Mouse (Mus musculus) limb, embryonic 12.5 days (tissue): ENCODE data around the gene Itga4. TPM values are rescaled to one million over a fixed set of nuclear protein-coding genes. Genes with fewer than 3 reads are reported as not detected.

Source experiments
- ATAC-seq: fragments of 200-750 bp; cut with Nextera tagmentation; 2 replicates; pipeline ENCODE4 v1.8.0; 2017; ENCODE audit warnings: low read depth, moderate TSS enrichment; ENCODE audit not compliant: insufficient number of reproducible peaks, insufficient read depth, low FRiP score, low TSS enrichment
- H3K27ac ChIP-seq: fragments of 300-500 bp; sonication (generic); 2 replicates; pipeline ENCODE4 v1.5.1; 2016; ENCODE audit warnings: mild to moderate bottlenecking, moderate library complexity
- H3K27me3 ChIP-seq: fragments of 300-500 bp; sonication (generic); 2 replicates; pipeline ENCODE4 v1.6.1; 2016; ENCODE audit warnings: mild to moderate bottlenecking, moderate library complexity
- H3K36me3 ChIP-seq: fragments of 300-500 bp; sonication (generic); 2 replicates; pipeline ENCODE4 v1.6.1; 2016; ENCODE audit warnings: mild to moderate bottlenecking, moderate library complexity
- H3K4me1 ChIP-seq: fragments of 300-500 bp; sonication (generic); replicated peaks from 2 replicates; pipeline ENCODE4 v1.6.1; 2016
- H3K4me2 ChIP-seq: fragments of 300-500 bp; sonication (generic); 2 replicates; pipeline ENCODE4 v1.6.1; 2016; ENCODE audit warnings: mild to moderate bottlenecking, moderate library complexity
- H3K4me3 ChIP-seq: fragments of 300-500 bp; sonication (generic); replicated peaks from 2 replicates; pipeline ENCODE4 v1.5.1; 2016; ENCODE audit warnings: mild to moderate bottlenecking
- H3K9ac ChIP-seq: fragments of 300-500 bp; sonication (generic); replicated peaks from 2 replicates; pipeline ENCODE4 v1.6.1; 2016; ENCODE audit warnings: mild to moderate bottlenecking, moderate library complexity
- H3K9me3 ChIP-seq: fragments of 300-500 bp; sonication (generic); 2 replicates; pipeline ENCODE4 v1.6.1; 2016; ENCODE audit warnings: mild to moderate bottlenecking, moderate library complexity
- WGBS: fragments of 180-500 bp; shearing (Covaris S2); methylation state at CpG from one replicate; pipeline ENCODE4 v1.1.7; 2016; 5-methylcytosine and 5-hydroxymethylcytosine counted together
- polyA plus RNA-seq: library from polyadenylated mRNA; unstranded; fragments of >200 nt; fragmentation: Nextera tagmentation; extraction: Ambion mirVana; gene quantifications from 2 replicates; pipeline ENCODE4 v1.2.1, GENCODE M21; 2016

Gene Itga4
- polyA plus RNA-seq, 1 experiment from 2014 or later: 8.8 TPM

DNA sequence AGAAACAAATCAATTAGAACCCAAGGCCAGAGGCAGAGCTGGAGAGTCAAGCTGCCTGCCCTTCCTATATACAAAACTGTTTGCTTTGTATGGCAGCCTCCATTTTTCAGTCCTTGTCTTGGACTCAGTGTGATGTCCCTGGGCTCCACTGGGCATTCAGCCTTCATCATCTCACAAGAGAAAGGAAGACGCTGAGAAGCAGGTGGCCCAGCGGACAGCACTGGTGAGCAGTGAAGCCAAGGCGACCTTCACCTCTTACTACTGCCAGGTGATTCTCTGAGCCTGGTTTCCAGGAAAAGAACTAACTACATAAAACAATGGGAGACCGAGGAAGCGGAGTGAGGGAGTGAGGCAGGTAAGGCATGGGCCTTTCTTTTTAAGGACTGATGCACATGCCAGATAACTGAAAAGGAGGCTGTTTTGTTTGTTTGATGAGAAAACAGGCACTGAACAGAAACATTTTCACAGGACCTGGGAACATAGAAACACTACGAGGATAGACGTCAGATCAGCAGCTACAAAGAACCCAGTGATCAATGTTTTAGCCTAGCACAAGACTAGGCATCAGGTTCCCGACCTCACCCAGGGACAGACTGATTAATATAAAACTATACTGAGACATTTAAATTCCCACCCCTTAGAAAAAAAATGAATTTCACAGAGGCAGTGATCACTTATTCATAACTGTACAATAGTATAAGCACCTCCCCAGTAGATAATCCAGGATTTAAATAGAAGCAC is 123.3 kb downstream of the Itga4 start:
- no peaks in the 10 kb centered on the region for H3K36me3 ChIP-seq
- no peaks in the 10 kb centered on the region for H3K27me3 ChIP-seq
- 78% methylated on average over 8 of the region's 8 CpGs for WGBS
- H3K4me2 ChIP-seq: no peak overlapping the region
- H3K4me3 ChIP-seq: no peak overlapping the region
- no peaks in the 10 kb centered on the region for H3K9me3 ChIP-seq
- H3K27ac ChIP-seq: no peak overlapping the region
- ATAC-seq: no peak
- no peak overlapping the region for H3K9ac ChIP-seq
- no peaks in the 10 kb centered on the region for H3K4me1 ChIP-seq

DNA sequence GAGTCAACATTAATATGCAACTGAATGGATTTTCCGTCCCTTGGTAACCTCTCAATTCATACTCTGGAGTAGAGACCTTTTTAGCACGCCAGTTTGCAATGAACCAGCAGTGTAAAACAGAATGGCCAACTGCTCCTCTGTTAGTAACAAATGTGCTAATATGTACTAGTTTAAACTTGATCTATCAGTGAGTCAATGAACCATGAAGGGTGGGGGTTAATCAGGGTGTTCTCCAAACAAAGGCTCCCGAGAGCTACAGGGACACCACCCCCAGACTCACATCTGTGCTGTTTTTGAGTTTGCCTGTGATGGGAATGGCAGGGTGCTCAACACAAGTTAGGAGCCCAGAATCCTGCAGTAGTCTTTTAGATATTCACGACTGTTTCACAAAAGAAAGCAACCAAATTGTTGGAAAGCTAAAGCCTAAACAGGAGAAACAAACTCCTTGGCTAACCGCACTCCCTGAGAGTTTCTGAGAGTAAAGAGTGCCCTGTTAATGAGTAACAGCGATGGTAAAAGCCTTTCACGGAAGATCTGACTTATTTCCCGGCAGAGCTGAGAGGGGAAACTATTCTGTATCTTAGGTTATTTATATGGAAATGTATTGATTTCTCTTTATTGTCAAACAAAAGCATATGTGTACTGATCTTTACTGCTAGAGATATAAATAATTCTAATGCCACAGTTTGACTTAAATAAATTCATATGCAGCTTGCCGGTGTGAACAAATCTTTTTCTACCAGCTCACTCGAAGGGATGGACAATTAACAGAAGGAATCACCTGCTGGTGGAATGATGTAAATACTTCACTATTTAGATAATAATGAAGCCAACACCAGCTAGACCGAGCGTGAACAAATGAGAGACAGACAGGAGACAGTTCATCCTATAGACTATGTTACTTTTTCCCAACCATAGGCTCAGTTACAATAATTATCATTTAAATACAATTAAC is 124.1 kb downstream of the Itga4 start:
- WGBS: 52% methylated on average over 12 of the region's 12 CpGs
- Histone ChIP-seq H3K27ac (no peak overlapping the region), H3K4me1 (no peaks in the 10 kb centered on the region)

More for the DNA sequence above, 124.1 kb downstream of the Itga4 start:
- no peak overlapping the region for H3K4me3 ChIP-seq
- H3K9me3 ChIP-seq: no peaks in the 10 kb centered on the region
- no peaks in the 10 kb centered on the region for H3K27me3 ChIP-seq
- no peak for ATAC-seq
- no peaks in the 10 kb centered on the region for H3K36me3 ChIP-seq
- no peak overlapping the region for H3K9ac ChIP-seq
- H3K4me2 ChIP-seq: no peak overlapping the region

Other genes starting within 250 kb of the Itga4 start
- 0.34 TPM in 1 of 2 replicates, not detected in the other for gene Neurod1, start 201.3 kb downstream of the Itga4 start, polyA plus RNA-seq
- gene Cerkl, start 201.4 kb downstream of the Itga4 start, polyA plus RNA-seq: 1.0 and 1.1 TPM in 2 replicates